Mouse (Mus musculus): ENCODE results near the gene Gins2. TPM values are rescaled to one million over a fixed set of nuclear protein-coding genes. Genes with fewer than 3 reads are reported as not detected.

Gins2 gene
- 1.7 TPM for total RNA-seq (2023)

DNA sequence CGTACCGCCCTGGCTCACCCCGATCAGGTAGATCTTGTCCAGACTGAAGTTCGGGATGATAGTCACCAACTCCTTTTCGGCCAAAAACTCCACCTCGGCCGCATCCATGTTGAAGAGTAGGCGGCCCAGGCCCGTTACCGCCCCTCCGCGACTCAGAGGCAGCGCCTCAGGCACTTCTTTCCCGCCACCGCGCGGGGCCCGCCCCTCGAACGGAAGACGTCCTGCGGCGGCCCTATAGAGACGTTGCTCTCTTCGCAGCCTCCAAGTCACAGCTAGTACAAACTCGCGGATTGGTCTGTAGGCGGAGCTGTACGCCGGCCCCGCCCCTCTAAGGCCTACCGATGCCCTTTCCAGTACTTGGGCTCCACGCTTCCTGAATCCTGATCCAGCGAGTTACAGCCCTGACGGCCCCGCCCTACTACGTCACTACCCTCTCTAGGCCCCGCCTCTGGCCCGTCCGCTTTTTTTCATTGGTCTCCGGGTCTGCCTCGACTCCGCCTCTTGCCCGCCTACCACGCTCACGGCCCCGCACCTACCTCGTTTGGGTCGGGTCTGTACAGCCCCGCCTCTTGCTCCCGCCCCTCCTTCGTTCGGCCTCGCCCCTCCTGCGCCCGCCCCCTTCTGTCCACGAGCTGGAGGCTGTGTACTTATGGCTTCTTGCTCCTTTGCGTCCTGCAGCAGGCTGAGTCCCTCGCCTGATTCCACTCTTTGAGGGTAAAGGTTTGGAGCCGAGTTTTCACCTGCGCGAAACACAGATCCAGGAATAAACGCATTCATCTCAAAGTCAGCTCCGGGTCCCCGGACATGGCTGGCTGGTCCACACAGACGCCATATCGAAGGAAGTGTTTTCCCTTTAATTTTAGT lies at the start of gene Gins2:
Gins2 (minus strand) TSS at position 397 of the 864 bp plus-strand sequence.

Other genes with a start within 250 kb of the Gins2 start
- gene 1190005I06Rik, start 58.3 kb upstream of the Gins2 start, total RNA-seq (2023), result not detected
- gene Gm27021, start 78.8 kb upstream of the Gins2 start, total RNA-seq (2023), result not detected
- gene Cox4i1, start 78.9 kb upstream of the Gins2 start, total RNA-seq (2023), result 412 TPM
- 29.9 TPM for gene Emc8, start 79.3 kb upstream of the Gins2 start, total RNA-seq (2023)
- gene Irf8, start 147.1 kb upstream of the Gins2 start, total RNA-seq (2023), result 34.8 TPM